ENCODE assay signal across 8 mouse cellular contexts in genomic region chr9:61336591-61337587, GRCm38 (mm10). TPM values are rescaled to one million over a fixed set of nuclear protein-coding genes. Genes with fewer than 3 reads are reported as not detected.
A peak's percentile ranks its signal among the peaks of the same experiment; 100 is the strongest.
DNase-seq lines count a peak whose midpoint lies in the region; ATAC-seq and TF ChIP-seq lines count a peak whose summit lies in the region.

No protein-coding gene starts in this region.

- TF ChIP-seq CTCF in heart, postnatal 0 days (IDR thresholded peaks at IDR 0.05; ENCODE audit: low read depth) = no peak
- no peak for TF ChIP-seq CTCF in lung, embryonic 14.5 days (IDR thresholded peaks at IDR 0.05; ENCODE audit: low read depth)

- peak; percentile 90 for TF ChIP-seq EP300 in heart, postnatal 0 days (IDR thresholded peaks at IDR 0.05; ENCODE audit: low read depth)

- H3K4me3 ChIP-seq in heart, postnatal 0 days (ENCODE audit: low read depth, low read length) = no peak overlapping the region
- no peak overlapping the region for H3K4me3 ChIP-seq in lung, embryonic 14.5 days (ENCODE audit: low read depth, low read length)
- H3K4me3 ChIP-seq in forebrain, embryonic 11.5 days (ENCODE audit: low read depth, low read length) = no peak overlapping the region

- H3K27me3 ChIP-seq in heart, postnatal 0 days (ENCODE audit: control insufficient read depth, insufficient read depth, low read length) = peaks cover 92% of the 10 kb centered on the region
- H3K27me3 ChIP-seq in lung, embryonic 14.5 days (ENCODE audit: insufficient read depth, low read length) = peaks cover 34% of the 10 kb centered on the region
- peaks cover 8% of the 10 kb centered on the region; the same call in 1 of the 2 replicates for H3K27me3 ChIP-seq in forebrain, embryonic 11.5 days (ENCODE audit: control insufficient read depth, insufficient read depth, low read length)

- peak; percentile 92 for ATAC-seq in heart, postnatal 0 days (ENCODE audit: insufficient read depth, low read depth)
- peak; percentile 90 for ATAC-seq in lung, embryonic 14.5 days (ENCODE audit: insufficient read depth)
- no peak for ATAC-seq in forebrain, embryonic 11.5 days (replicated peaks; ENCODE audit: low FRiP score)

- H3K4me1 ChIP-seq in heart, postnatal 0 days (ENCODE audit: control insufficient read depth, insufficient read depth) = peaks cover 21% of the 10 kb centered on the region; the same call in 1 of the 2 replicates
- H3K4me1 ChIP-seq in lung, embryonic 14.5 days (ENCODE audit: insufficient read depth) = peaks cover 14% of the 10 kb centered on the region
- H3K4me1 ChIP-seq in forebrain, embryonic 11.5 days (replicated peaks; ENCODE audit: control insufficient read depth, insufficient read depth, low read length) = peaks cover 5% of the 10 kb centered on the region; the same call in 1 of the 2 replicates

- no peak overlapping the region for H3K9ac ChIP-seq in heart, postnatal 0 days (replicated peaks; ENCODE audit: low read depth, low read length)
- H3K9ac ChIP-seq in lung, embryonic 14.5 days = no peak overlapping the region
- H3K9ac ChIP-seq in forebrain, embryonic 11.5 days (ENCODE audit: low read length) = no peak overlapping the region

- no peaks in the 10 kb centered on the region for H3K9me3 ChIP-seq in heart, postnatal 0 days (replicated peaks; ENCODE audit: control insufficient read depth, low read length)
- H3K9me3 ChIP-seq in lung, embryonic 14.5 days (ENCODE audit: low read depth, low read length) = no peaks in the 10 kb centered on the region
- no peaks in the 10 kb centered on the region for H3K9me3 ChIP-seq in forebrain, embryonic 11.5 days (ENCODE audit: control insufficient read depth, low read length)

- 14% methylated on average over 17 of the region's 17 CpGs for WGBS in heart, postnatal 0 days
- WGBS in lung, embryonic 14.5 days = 22% methylated on average over 17 of the region's 17 CpGs
- WGBS in forebrain, embryonic 11.5 days = 43% methylated on average over 17 of the region's 17 CpGs

- H3K4me2 ChIP-seq in heart, postnatal 0 days (ENCODE audit: low read depth, low read length) = no peak overlapping the region
- peak overlapping the region; percentile 27; the same call in 1 of the 2 replicates for H3K4me2 ChIP-seq in lung, embryonic 14.5 days
- no peak overlapping the region for H3K4me2 ChIP-seq in forebrain, embryonic 11.5 days (ENCODE audit: low read depth, low read length, severe bottlenecking)

- DNase-seq in 416B (ENCODE audit: low read depth) = peak; percentile 95
- DNase-seq in Muller cell, postnatal 12 days (ENCODE audit: inconsistent ontology term) = peak; percentile 79
- peak; percentile 91 for DNase-seq in heart, postnatal 0 days (ENCODE audit: low spot score)
- peak; percentile 91 for DNase-seq in lung, embryonic 14.5 days
- no peak for DNase-seq in right cerebral cortex, postnatal 14 days
- DNase-seq in layer of hippocampus, postnatal 14 days (ENCODE audit: low spot score in 2 of 2) = no peak
- DNase-seq in forebrain, embryonic 11.5 days (ENCODE audit: low spot score) = no peak
- no peak for DNase-seq in layer of hippocampus, adult 11-12 months (ENCODE audit: low spot score)

- H3K36me3 ChIP-seq in heart, postnatal 0 days (replicated peaks; ENCODE audit: control insufficient read depth, insufficient read depth, low read length) = no peaks in the 10 kb centered on the region
- no peaks in the 10 kb centered on the region for H3K36me3 ChIP-seq in lung, embryonic 14.5 days (ENCODE audit: insufficient read depth)
- no peaks in the 10 kb centered on the region for H3K36me3 ChIP-seq in forebrain, embryonic 11.5 days (ENCODE audit: control insufficient read depth, insufficient read depth, low read length)

- no peak overlapping the region for H3K27ac ChIP-seq in heart, postnatal 0 days (ENCODE audit: low read depth)
- H3K27ac ChIP-seq in lung, embryonic 14.5 days (ENCODE audit: low read depth) = no peak overlapping the region
- no peak overlapping the region for H3K27ac ChIP-seq in forebrain, embryonic 11.5 days (ENCODE audit: low read depth, low read length)

RNA-seq across cellular contexts. Expression of gene Tle3, which starts 35.3 kb away (rescaled TPM):
- 22.8 and 33.8 TPM in 2 replicates for total RNA-seq in heart, postnatal 0 days (2014; rRNA removed; ENCODE audit: low replicate concordance)
- 4.5 and 4.9 TPM in 2 replicates for polyA plus RNA-seq in heart, postnatal 0 days (2015; fragmentation: Nextera tagmentation; extraction: Ambion mirVana)
- 28.7 and 32.5 TPM in 2 replicates for polyA plus RNA-seq in lung, embryonic 14.5 days (2014; fragmentation: Nextera tagmentation; extraction: Ambion mirVana)
- 10 to 100 TPM; 73.5 to 77.2 TPM for total RNA-seq in layer of hippocampus, postnatal 14 days (2021)
- 57.8 and 58.2 TPM in 2 replicates for polyA plus RNA-seq in forebrain, embryonic 11.5 days (2014; fragmentation: Nextera tagmentation; extraction: Ambion mirVana)

Comparison
In these comparisons a context has a peak if more than half of its experiments do, and no peak if none do; other contexts are left out.
1. DNase-seq: peak in 416B (single experiment), Muller cell, postnatal 12 days (single experiment), heart, postnatal 0 days (single experiment) and lung, embryonic 14.5 days (single experiment); none in right cerebral cortex, postnatal 14 days (single experiment), layer of hippocampus, postnatal 14 days (0 of 2), forebrain, embryonic 11.5 days (single experiment) and layer of hippocampus, adult 11-12 months (single experiment).